Mouse (Mus musculus) midbrain, embryonic 14.5 days (tissue): ENCODE results near the gene Masp1. TPM values are rescaled to one million over a fixed set of nuclear protein-coding genes. Genes with fewer than 3 reads are reported as not detected.

Experiments used
- ATAC-seq: fragments of 200-750 bp; cut with Nextera tagmentation; 2 replicates; pipeline ENCODE4 v1.8.0; 2017; ENCODE audit warnings: moderate number of reproducible peaks, moderate library complexity; ENCODE audit not compliant: low FRiP score, low TSS enrichment
- DNase-seq: peaks from one replicate; pipeline ENCODE4 v3.0.0-alpha.2; 2015
- H3K27ac ChIP-seq: fragments of 300-500 bp; sonication (generic); replicated peaks from 2 replicates; pipeline ENCODE4 v1.5.1; 2014; ENCODE audit warnings: mild to moderate bottlenecking, low read depth, low read length, moderate library complexity
- H3K27me3 ChIP-seq: fragments of 300-500 bp; sonication (generic); 2 replicates; pipeline ENCODE4 v1.6.1; 2014; ENCODE audit warnings: low read length, control low read depth, mixed read lengths; ENCODE audit not compliant: control insufficient read depth, insufficient read depth
- H3K36me3 ChIP-seq: fragments of 300-500 bp; sonication (generic); 2 replicates; pipeline ENCODE4 v1.6.1; 2014; ENCODE audit warnings: low read length, control low read depth; ENCODE audit not compliant: control insufficient read depth, insufficient read depth
- H3K4me1 ChIP-seq: fragments of 300-500 bp; sonication (generic); 2 replicates; pipeline ENCODE4 v1.6.1; 2014; ENCODE audit warnings: mild to moderate bottlenecking, antibody characterized with exemption, low read length, control low read depth; ENCODE audit not compliant: control insufficient read depth, insufficient read depth
- H3K4me2 ChIP-seq: fragments of 300-500 bp; sonication (generic); 2 replicates; pipeline ENCODE4 v1.6.1; 2014; ENCODE audit warnings: mild to moderate bottlenecking, low read length, moderate library complexity
- H3K4me3 ChIP-seq: fragments of 300-500 bp; sonication (generic); replicated peaks from 2 replicates; pipeline ENCODE4 v1.5.1; 2014; ENCODE audit warnings: low read depth, low read length
- H3K9ac ChIP-seq: fragments of 300-500 bp; sonication (generic); replicated peaks from 2 replicates; pipeline ENCODE4 v1.6.1; 2014; ENCODE audit warnings: mild to moderate bottlenecking, low read length, moderate library complexity
- H3K9me3 ChIP-seq: fragments of 300-500 bp; sonication (generic); 2 replicates; pipeline ENCODE4 v1.6.1; 2016; ENCODE audit warnings: low read length, control low read depth, mixed read lengths; ENCODE audit not compliant: control insufficient read depth
- WGBS: fragments of 180-500 bp; shearing (Covaris S2); extraction: QIAGEN DNeasy Blood & Tissue Kit; methylation state at CpG from one replicate; pipeline ENCODE4 v1.1.7; 2014; 5-methylcytosine and 5-hydroxymethylcytosine counted together
- polyA plus RNA-seq: library from polyadenylated mRNA; unstranded; fragments of >200 nt; fragmentation: Nextera tagmentation; extraction: Ambion mirVana; gene quantifications from 2 replicates; pipeline ENCODE4 v1.2.1, GENCODE M21; 2014

The Masp1 gene
- polyA plus RNA-seq, 1 experiment from 2014 or later = 38.1 TPM

- Histone ChIP-seq H3K4me3 (no peak overlapping the region), H3K27ac (0 out of 2 replicates have a peak overlapping the region, but pooled peaks have one; percentile 20), H3K9ac (no peak overlapping the region), H3K9me3 (no peaks in the 10 kb centered on the region), H3K4me2 (no peak overlapping the region), H3K27me3 (no peaks in the 10 kb centered on the region), H3K36me3 (no peaks in the 10 kb centered on the region), H3K4me1 (peaks cover 25% of the 10 kb centered on the region)
- no peak for DNase-seq
- no peak for ATAC-seq
- WGBS = 67% methylated on average over 4 of the region's 4 CpGs
Measured at GRCm38 (mm10) chr16:23503351-23503750, 17.3 kb downstream of the Masp1 start.

GRCm38 (mm10) chr16:23502478-23502877 lies 18.1 kb downstream of the Masp1 start:
- H3K36me3 ChIP-seq = no peaks in the 10 kb centered on the region
- no peak overlapping the region for H3K4me3 ChIP-seq
- H3K27me3 ChIP-seq = no peaks in the 10 kb centered on the region
- no peak for DNase-seq
- H3K4me1 ChIP-seq = peaks cover 27% of the 10 kb centered on the region
- no peak for ATAC-seq
- WGBS = 89% methylated on average over 3 of the region's 3 CpGs
- H3K9me3 ChIP-seq = no peaks in the 10 kb centered on the region
- no peak overlapping the region for H3K9ac ChIP-seq
- no peak overlapping the region for H3K4me2 ChIP-seq
- no peak overlapping the region for H3K27ac ChIP-seq

- Histone ChIP-seq H3K27me3 (no peaks in the 10 kb centered on the region), H3K4me3 (no peak overlapping the region), H3K4me1 (peaks cover 31% of the 10 kb centered on the region), H3K27ac (no peak overlapping the region), H3K9ac (no peak overlapping the region), H3K36me3 (no peaks in the 10 kb centered on the region), H3K9me3 (no peaks in the 10 kb centered on the region), H3K4me2 (no peak overlapping the region)
- ATAC-seq (no peak), DNase-seq (no peak)
- WGBS = 99% methylated on average over 2 of the region's 2 CpGs
Measured at GRCm38 (mm10) chr16:23501288-23501687, 19.3 kb downstream of the Masp1 start.

- no peak for ATAC-seq
- H3K36me3 ChIP-seq = no peaks in the 10 kb centered on the region
- 84% methylated on average over 5 of the region's 5 CpGs for WGBS
- H3K9ac ChIP-seq = no peak overlapping the region
- no peak overlapping the region for H3K4me3 ChIP-seq
- H3K27ac ChIP-seq = no peak overlapping the region
- no peaks in the 10 kb centered on the region for H3K9me3 ChIP-seq
- H3K4me2 ChIP-seq = no peak overlapping the region
- H3K4me1 ChIP-seq = peaks cover 23% of the 10 kb centered on the region
- no peak for DNase-seq
- H3K27me3 ChIP-seq = no peaks in the 10 kb centered on the region
Measured at GRCm38 (mm10) chr16:23500558-23500957, 20.1 kb downstream of the Masp1 start.

- DNase-seq = no peak
Measured at GRCm38 (mm10) chr16:23498691-23499131, 21.9 kb downstream of the Masp1 start.

GRCm38 (mm10) chr16:23497881-23498280 lies 22.7 kb downstream of the Masp1 start:
- Histone ChIP-seq H3K36me3 (peaks cover 13% of the 10 kb centered on the region), H3K9ac (no peak overlapping the region), H3K4me3 (no peak overlapping the region), H3K27me3 (no peaks in the 10 kb centered on the region), H3K27ac (no peak overlapping the region), H3K9me3 (no peaks in the 10 kb centered on the region), H3K4me2 (no peak overlapping the region), H3K4me1 (peaks cover 6% of the 10 kb centered on the region; the same call in 1 of the 2 replicates)
- DNase-seq (no peak), ATAC-seq (no peak)
- WGBS = 80% methylated on average over 1 of the region's 1 CpGs

More at GRCm38 (mm10) chr16:23498691-23499131, 21.9 kb downstream of the Masp1 start:
- Histone ChIP-seq H3K4me1 (peaks cover 6% of the 10 kb centered on the region; the same call in 1 of the 2 replicates), H3K27ac (no peak overlapping the region), H3K4me3 (no peak overlapping the region), H3K9me3 (no peaks in the 10 kb centered on the region), H3K27me3 (no peaks in the 10 kb centered on the region), H3K36me3 (peaks cover 6% of the 10 kb centered on the region), H3K9ac (no peak overlapping the region), H3K4me2 (no peak overlapping the region)
- no peak for ATAC-seq
- WGBS = 90% methylated on average over 7 of the region's 7 CpGs

GRCm38 (mm10) chr16:23497440-23497839 lies 23.2 kb downstream of the Masp1 start:
- H3K27me3 ChIP-seq = no peaks in the 10 kb centered on the region
- DNase-seq = peak; percentile 41
- H3K4me2 ChIP-seq = no peak overlapping the region
- WGBS = 25% methylated on average over 3 of the region's 3 CpGs
- H3K9me3 ChIP-seq = no peaks in the 10 kb centered on the region
- H3K36me3 ChIP-seq = peaks cover 13% of the 10 kb centered on the region
- H3K4me3 ChIP-seq = no peak overlapping the region
- peaks cover 6% of the 10 kb centered on the region; the same call in 1 of the 2 replicates for H3K4me1 ChIP-seq
- no peak for ATAC-seq
- no peak overlapping the region for H3K9ac ChIP-seq
- H3K27ac ChIP-seq = no peak overlapping the region

- Histone ChIP-seq H3K4me1 (peaks cover 6% of the 10 kb centered on the region; the same call in 1 of the 2 replicates), H3K27me3 (no peaks in the 10 kb centered on the region), H3K9me3 (no peaks in the 10 kb centered on the region), H3K4me3 (no peak overlapping the region), H3K27ac (no peak overlapping the region), H3K9ac (no peak overlapping the region), H3K4me2 (no peak overlapping the region), H3K36me3 (peaks cover 18% of the 10 kb centered on the region)
- WGBS = 69% methylated on average over 8 of the region's 8 CpGs
- DNase-seq = no peak
- ATAC-seq = no peak
Measured at GRCm38 (mm10) chr16:23496245-23496924, 24.2 kb downstream of the Masp1 start.

- ATAC-seq (no peak), DNase-seq (no peak)
- no peak overlapping the region for H3K4me3 ChIP-seq
- WGBS = 82% methylated on average over 4 of the region's 4 CpGs
- H3K9ac ChIP-seq = no peak overlapping the region
- peaks cover 6% of the 10 kb centered on the region; the same call in 1 of the 2 replicates for H3K4me1 ChIP-seq
- no peaks in the 10 kb centered on the region for H3K9me3 ChIP-seq
- no peaks in the 10 kb centered on the region for H3K27me3 ChIP-seq
- H3K27ac ChIP-seq = no peak overlapping the region
- H3K4me2 ChIP-seq = no peak overlapping the region
- peaks cover 23% of the 10 kb centered on the region for H3K36me3 ChIP-seq
Measured at GRCm38 (mm10) chr16:23492783-23493182, 27.8 kb downstream of the Masp1 start.
